Mouse (Mus musculus) gastrocnemius, postnatal 25 days (tissue): ENCODE measurements around the gene Zbtb18. TPM values are rescaled to one million over a fixed set of nuclear protein-coding genes. Genes with fewer than 3 reads are reported as not detected.
"Not testable (repeated sequence)": the region's sequence is repeated elsewhere in the genome, so short reads cannot be mapped to it uniquely, and the experiment has no call there.

Experiments used
- DNase-seq: peaks from one replicate; pipeline ENCODE4 v3.0.0; 2022
- total RNA-seq, 2 experiments: library from RNA; stranded (reverse); gene quantifications; 1 replicate in 1 of 2; 2 replicates in 1 of 2; pipeline ENCODE4 v1.2.3; 2021

Gene Zbtb18
- total RNA-seq, 2 experiments from 2014 or later: 75.6 to 95.6 TPM

GRCm38 (mm10) chr1:177447086-177447485 is 4.9 kb downstream of the Zbtb18 start:
- no peak for DNase-seq

- no peak for DNase-seq
Measured at GRCm38 (mm10) chr1:177447541-177448111, 5.5 kb downstream of the Zbtb18 start.

- DNase-seq: no peak
Measured at GRCm38 (mm10) chr1:177448121-177448561, 6.0 kb downstream of the Zbtb18 start.

- no peak for DNase-seq
Measured at GRCm38 (mm10) chr1:177448921-177449320, 6.8 kb downstream of the Zbtb18 start.

- not testable (repeated sequence) for DNase-seq
Measured at GRCm38 (mm10) chr1:177449857-177450256, 7.7 kb downstream of the Zbtb18 start.

GRCm38 (mm10) chr1:177451041-177451440 is 8.9 kb downstream of the Zbtb18 start:
- no peak for DNase-seq

- no peak for DNase-seq
Measured at GRCm38 (mm10) chr1:177451991-177452431, 9.9 kb downstream of the Zbtb18 start.

- DNase-seq: no peak
Measured at GRCm38 (mm10) chr1:177452987-177453386, 10.8 kb downstream of the Zbtb18 start.

- DNase-seq: no peak
Measured at GRCm38 (mm10) chr1:177453806-177454205, 11.7 kb downstream of the Zbtb18 start.

GRCm38 (mm10) chr1:177454492-177454891 is 12.3 kb downstream of the Zbtb18 start:
- DNase-seq: no peak

- DNase-seq: no peak
Measured at GRCm38 (mm10) chr1:177455466-177455865, 13.3 kb downstream of the Zbtb18 start.

- DNase-seq: no peak
Measured at GRCm38 (mm10) chr1:177456208-177456607, 14.1 kb downstream of the Zbtb18 start.

- no peak for DNase-seq
Measured at GRCm38 (mm10) chr1:177456772-177457171, 14.6 kb downstream of the Zbtb18 start.

- no peak for DNase-seq
Measured at GRCm38 (mm10) chr1:177457981-177458380, 15.8 kb downstream of the Zbtb18 start.

- no peak for DNase-seq
Measured at GRCm38 (mm10) chr1:177458456-177459389, 16.6 kb downstream of the Zbtb18 start.

GRCm38 (mm10) chr1:177459536-177459935 is 17.4 kb downstream of the Zbtb18 start:
- DNase-seq: no peak

- no peak for DNase-seq
Measured at GRCm38 (mm10) chr1:177467150-177467549, 25.0 kb downstream of the Zbtb18 start.

GRCm38 (mm10) chr1:177468436-177468835 is 26.3 kb downstream of the Zbtb18 start:
- no peak for DNase-seq

- no peak for DNase-seq
Measured at GRCm38 (mm10) chr1:177470091-177470490, 27.9 kb downstream of the Zbtb18 start.

- DNase-seq: no peak
Measured at GRCm38 (mm10) chr1:177470951-177471350, 28.8 kb downstream of the Zbtb18 start.

- no peak for DNase-seq
Measured at GRCm38 (mm10) chr1:177475542-177476197, 33.5 kb downstream of the Zbtb18 start.

GRCm38 (mm10) chr1:177478578-177478977 is 36.4 kb downstream of the Zbtb18 start:
- DNase-seq: no peak
